Mouse (Mus musculus): ENCODE results near the gene Atp6v1d.

The Atp6v1d gene

DNA sequence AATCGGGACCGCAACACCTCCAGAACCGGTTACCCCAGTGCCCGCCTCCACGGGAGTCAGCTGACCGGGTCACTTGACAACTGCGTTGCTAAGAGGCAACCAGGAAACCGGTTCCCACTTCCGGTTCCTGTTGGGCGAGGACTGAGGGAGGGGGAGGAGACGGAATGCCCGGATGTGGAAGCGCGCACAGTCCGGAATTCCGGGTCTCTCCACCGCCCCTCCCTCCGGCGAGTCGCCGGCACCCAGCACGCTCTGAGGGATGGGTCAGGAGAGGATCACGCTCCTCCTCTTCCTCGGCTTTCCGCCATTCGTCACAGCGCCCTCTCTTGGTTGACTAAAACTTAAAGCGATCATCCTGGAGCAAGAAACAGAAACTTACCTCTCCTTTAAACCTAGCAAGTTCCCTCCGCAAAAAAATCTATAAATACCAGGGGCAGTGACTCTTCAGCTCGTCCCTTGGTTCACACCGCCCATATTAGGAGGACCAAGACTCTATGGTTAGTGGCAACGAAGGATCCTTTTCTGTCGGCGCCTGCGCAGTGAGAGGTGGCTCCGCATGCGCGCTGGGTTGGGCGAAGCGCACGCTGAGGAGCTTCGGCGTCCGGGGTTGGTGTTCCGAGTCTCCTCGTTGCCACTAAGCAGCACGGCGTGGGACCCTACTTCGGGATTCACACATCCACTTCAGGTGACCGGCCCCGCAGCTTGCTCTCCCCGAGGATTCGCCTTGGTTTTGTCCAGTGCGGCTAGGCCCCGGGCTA, at the start of gene Atp6v1d, which contains the start of gene Eif2s1:
Atp6v1d (minus strand) TSS at position 143 of the 758 bp plus-strand sequence.
Eif2s1 (plus strand) TSS at position 324 of the 758 bp plus-strand sequence.
- peak; percentile 99 for DNase-seq

DNA sequence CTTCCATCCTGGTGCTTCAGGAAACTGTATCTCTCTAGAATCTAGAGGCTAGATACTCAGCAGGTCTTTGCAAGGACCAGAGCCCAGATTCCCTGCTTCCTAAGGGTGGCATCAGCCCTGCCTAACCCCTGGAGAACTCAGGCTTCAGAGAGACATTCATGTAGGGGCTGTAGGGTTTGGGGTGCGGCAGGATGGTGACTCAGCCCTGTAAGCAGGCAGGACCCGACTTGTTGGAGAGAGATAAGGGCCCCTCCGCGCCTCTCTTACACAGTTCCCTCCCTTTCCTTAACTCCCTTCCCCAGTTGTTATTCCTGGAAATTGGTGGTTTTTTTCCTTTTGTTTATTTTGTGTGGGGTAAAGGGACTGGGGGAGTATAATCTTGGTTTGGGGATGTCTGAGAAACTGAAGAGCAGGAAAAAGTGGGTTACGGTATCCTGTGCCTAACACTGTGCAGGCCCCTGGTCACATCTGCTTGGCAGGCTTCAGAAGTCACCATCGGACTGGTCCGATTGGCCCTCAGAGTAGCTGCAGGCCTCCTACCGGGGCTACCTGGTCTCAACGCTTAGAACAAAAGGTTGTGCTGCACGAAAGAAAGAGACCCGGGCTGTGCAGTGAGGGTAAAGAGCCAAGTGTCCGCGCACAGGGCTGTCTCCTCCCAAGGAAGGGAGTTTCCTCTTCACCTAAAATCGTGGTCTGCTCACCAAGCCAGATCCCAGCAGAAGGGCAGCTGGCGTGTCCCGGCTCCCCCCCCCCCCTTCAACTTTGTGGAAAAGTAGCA, 49.4 kb upstream of the Atp6v1d start:
- peak; percentile 10 for DNase-seq

DNA sequence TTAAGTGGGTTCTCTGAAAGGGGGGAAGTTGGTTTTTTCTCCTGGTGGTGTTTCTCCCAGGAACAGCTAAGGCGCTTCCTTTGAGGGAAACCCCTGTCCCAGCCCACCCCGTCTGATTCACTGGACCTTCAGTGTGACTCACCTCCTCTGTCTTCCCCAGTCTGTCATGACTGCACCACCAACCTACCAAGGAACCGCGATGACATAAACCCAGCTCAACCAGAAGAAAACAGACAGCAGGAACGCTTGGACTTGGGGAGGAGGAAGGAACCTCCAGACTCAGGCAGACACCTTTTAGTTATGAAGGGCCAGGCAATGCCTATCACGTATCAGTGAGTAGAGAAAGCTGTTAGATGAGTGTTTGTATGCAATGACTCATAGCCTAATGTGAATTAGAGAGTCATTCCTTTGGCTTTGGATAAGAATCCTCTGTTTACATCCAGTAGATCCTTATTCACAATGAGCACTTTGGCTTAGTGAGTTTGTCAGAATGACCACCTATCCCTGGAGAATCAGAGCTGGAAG, 46.7 kb upstream of the Atp6v1d start:
- no peak for DNase-seq

DNA sequence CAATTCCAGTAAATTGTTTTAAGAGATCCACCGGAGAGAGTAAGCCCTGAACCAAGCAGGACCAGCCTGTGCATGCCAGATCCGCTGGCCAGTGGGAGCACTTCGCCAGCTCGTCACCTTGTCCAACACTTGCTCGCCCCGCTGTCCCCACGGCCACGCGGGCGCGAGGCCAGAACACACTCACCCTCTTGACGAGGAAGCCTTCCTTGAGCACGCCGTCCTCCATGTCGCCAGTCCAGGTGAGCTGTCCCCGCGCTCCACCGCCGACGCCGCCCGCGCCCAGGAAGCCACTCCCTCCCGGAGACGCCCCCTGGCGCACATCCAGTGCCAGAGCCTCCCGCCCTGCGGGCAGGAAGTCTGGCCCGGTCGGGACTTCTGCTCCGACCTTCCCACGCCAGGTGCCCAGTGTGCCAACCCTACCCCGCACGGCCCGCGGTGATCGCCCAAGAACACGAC, 45.3 kb upstream of the Atp6v1d start, which contains the start of gene Plek2:
Plek2 (minus strand) TSS at position 258 of the 456 bp plus-strand sequence.
- peak; percentile 77 for DNase-seq

- DNase-seq: no peak
These were observed 43.1 kb upstream of the Atp6v1d start for GRCm38 (mm10) chr12:78904499-78904898.

DNA sequence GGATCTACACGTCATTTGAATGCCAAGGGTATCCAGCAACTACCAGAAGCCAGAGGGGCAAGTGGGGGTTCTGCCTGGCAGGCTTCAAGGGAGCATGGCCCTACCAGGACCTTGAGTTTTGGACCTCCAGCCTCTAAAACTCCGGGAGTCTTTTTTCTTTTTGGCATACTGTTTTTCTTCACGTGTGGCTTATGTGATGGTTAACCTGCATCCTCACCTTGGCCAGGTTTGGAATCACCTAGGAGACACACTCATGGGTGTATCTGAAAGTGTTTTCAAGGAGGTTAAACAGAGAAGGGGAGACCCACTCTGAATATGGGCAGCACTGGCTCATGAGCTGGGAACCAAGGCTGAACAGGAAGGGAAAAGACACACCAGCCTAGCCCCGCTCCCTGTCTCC, 41.9 kb upstream of the Atp6v1d start:
- no peak for DNase-seq

- DNase-seq: no peak
These were observed 40.0 kb upstream of the Atp6v1d start for GRCm38 (mm10) chr12:78901467-78901866.

- DNase-seq: no peak
These were observed 36.4 kb upstream of the Atp6v1d start for GRCm38 (mm10) chr12:78897861-78898260.

GRCm38 (mm10) chr12:78891149-78891548, 29.7 kb upstream of the Atp6v1d start:
- DNase-seq: no peak

GRCm38 (mm10) chr12:78890062-78890461, 28.6 kb upstream of the Atp6v1d start:
- no peak for DNase-seq

GRCm38 (mm10) chr12:78874581-78874980, 13.1 kb upstream of the Atp6v1d start:
- DNase-seq: no peak

- no peak for DNase-seq
These were observed 6.7 kb upstream of the Atp6v1d start for GRCm38 (mm10) chr12:78868115-78868514.

- DNase-seq: peak; percentile 9
These were observed 4.0 kb upstream of the Atp6v1d start for GRCm38 (mm10) chr12:78865434-78865833.

DNA sequence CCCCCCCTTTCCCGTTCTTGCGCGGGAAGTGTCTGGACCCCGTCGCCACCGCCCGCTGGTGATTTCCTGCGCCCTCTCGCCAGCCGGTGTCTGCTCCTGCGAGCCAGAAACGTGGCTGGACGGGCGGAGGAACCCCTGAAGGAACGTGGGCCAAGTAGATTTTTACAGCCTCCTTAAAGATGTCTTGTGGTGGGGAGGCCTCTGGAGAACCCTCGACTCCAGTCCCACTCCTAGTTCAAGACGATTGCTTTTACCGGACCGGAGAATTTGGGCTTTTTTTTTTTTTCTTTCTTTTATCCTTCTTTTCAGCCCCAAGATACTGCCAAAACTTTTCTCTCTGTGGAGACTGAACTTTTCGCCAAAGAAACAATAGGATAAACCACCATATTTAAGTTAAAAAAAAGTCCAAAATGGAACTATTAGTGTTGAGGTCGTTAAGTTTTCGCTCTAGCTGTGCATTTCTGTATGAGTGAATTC, 854 bp upstream of the Atp6v1d start:
- no peak for DNase-seq

GRCm38 (mm10) chr12:78860921-78861495, 430 bp downstream of the Atp6v1d start:
- no peak for DNase-seq

GRCm38 (mm10) chr12:78848246-78848645, 13.2 kb downstream of the Atp6v1d start:
- DNase-seq: no peak

- no peak for DNase-seq
These were observed 19.0 kb downstream of the Atp6v1d start for GRCm38 (mm10) chr12:78842429-78842828.

DNA sequence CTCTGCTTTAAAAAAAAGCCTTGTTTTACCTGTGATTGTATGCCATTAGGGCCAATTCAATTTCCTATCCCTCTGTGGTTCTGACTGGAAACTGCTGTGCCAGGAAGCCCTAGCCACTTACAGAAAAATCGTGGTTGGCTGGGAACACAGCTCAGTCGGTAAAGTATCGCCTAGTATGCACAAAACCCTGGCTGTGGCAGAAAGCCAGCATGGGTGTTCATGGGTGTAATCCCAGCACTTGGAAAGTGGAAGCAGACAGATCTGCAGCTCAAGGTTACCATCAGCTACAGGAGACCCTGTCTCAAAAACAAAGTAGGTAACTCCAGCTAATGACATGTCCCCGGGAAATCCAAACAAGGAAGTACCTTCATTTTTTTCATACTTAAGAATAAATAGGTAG, 21.5 kb downstream of the Atp6v1d start:
- no peak for DNase-seq

GRCm38 (mm10) chr12:78834496-78834895, 26.9 kb downstream of the Atp6v1d start:
- DNase-seq: no peak

GRCm38 (mm10) chr12:78814437-78814836, 47.0 kb downstream of the Atp6v1d start:
- DNase-seq: peak; percentile 6

GRCm38 (mm10) chr12:78801836-78802235, 59.6 kb downstream of the Atp6v1d start:
- no peak for DNase-seq

- no peak for DNase-seq
These were observed 61.4 kb downstream of the Atp6v1d start for GRCm38 (mm10) chr12:78800036-78800435.

- peak; percentile 34 for DNase-seq
These were observed 67.2 kb downstream of the Atp6v1d start for GRCm38 (mm10) chr12:78794236-78794635.
